Mouse (Mus musculus): ENCODE measurements around the gene Hoxa6.
A peak's percentile ranks its signal among the peaks of the same experiment; 100 is the strongest.

Hoxa6 gene

DNA sequence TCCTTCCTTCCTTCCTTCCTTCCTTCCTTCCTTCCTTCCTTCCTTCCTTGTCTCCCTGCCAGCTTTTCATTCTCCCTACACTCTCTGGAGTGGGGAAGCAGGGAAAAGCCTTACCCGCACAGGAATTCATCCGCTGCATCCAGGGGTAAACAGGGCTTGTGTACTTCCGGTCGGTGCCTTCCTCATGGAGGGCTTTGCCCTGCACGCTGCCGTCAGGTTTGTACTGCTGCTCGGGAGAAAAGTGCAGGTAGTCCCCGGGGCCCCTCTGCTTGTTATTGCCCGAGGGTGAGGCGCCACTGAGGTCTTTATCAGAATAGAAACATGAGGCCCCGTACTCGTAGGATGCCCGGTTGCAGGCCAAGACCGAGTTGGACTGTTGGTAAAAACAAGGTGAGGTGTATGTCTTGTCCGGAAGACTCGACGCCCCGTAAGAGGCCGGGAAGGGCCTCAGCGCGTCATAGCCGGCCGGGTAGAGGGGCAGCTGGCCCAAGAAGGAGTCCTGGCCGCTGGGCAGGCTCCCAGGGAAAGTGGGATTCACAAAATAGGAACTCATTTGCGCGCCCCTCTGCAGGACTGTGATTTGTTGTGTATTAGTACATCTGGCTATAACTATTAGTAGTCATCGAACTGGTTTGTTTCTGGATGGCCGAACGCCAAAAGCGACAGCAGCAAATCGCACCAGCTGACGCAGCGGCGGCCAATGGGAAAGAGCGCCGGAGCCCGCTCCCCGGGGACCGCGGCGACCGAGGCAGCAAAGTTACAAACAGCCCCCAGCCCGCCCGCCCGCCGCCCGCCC lies at the start of gene Hoxa6:
Hoxa6 (minus strand) TSS at position 651 of the 796 bp plus-strand sequence.
- DNase-seq (ENCODE audit: low spot score in 2 of 2): peak in 1 of 2 experiments; percentile 18

DNA sequence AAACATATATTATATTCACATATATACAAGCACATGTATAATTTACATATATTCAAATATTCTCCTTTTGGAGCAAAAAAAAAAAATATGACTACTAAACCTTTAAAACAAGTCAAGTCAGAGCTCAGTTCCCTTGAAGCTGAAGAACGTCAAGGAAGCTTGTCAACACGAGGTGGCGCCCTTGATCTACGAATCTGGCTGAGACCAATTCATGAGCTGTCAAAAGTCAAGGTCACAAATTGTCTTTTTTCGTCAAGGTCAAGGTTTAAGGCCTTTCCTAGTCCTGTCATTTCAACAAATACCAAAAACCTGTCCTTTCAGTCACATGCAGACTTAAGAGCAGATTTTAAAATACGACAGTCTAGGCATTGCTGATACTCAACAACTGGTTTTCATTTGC lies 48.4 kb upstream of the Hoxa6 start:
- peak in 1 of 2 experiments; percentile 85 for DNase-seq (ENCODE audit: low spot score in 2 of 2)

DNA sequence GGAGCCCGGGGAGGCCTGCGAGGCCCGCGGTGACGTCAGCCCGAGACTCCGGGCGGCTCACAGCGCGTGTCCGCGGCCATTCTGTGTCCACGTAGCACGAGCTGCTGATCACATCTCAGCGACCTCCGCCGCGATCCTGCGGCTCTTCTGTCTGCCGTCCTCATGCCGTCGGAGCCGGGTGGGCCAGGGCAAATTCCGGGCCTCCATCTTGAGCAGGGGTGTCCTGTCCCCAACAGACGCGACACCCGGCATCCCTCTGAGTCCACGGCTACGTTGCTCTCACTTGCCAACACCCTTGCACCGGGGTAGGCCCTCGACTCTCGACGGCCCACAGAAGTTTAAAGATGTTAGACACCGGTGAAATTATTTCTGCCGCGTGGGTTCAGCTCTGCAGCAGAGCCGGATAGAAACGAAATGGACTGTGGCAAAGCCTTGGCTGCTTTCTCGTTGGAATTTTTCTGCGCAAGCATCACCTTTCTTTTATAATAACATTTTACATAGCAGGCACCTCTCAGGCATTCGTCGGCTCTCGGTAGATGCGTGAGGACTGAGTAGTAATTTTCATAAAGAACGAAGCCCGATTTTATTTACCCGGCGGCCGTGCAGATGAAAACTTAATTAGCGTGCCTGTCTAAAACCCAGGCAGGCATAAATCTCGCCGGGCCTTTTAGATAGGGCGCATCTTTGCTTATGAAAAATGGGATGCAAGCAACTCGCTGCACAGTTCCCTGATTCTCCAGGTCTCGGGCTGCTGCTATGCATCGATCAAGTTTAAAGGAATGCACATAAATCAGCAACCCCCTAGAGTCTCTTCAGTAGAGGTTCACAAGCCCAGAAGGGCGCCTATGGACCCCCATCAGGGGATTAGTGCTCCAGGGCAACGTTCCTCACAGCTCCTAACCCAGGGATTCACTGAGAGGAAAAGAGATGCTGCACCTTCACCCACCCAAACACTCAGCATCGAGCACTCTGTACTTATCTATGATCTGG lies 45.3 kb upstream of the Hoxa6 start:
- no peak for DNase-seq (ENCODE audit: low spot score in 2 of 2)

DNA sequence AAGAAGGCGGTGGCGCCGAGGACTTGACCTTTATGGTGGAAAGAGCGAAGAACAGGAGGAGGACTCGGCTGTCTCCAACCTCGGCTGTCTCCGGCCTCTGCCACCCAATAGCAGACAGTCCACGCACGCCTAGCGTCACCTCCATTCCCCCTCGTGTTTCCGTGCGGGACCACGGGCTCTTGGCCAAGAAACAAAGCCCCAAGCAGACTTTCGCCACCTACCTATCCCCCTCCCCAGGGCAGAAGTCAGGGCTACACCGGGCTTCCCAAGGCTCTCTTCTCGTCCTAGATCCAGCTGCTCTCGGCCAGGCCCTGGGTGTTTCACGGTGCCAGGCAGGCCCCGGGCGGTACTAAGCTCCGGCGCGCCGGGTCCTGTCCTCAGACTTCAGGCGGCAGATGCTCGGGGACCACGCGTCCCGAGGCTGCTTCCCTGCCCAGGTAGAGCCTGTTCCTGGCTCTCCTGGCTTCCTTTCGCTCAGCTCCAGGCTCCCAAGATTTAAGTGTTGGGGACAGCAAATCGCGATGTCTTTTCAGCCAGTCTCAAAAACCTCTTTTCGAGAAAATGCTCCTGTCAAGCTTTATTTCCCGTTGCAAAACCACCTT lies 44.4 kb upstream of the Hoxa6 start:
- DNase-seq (ENCODE audit: low spot score in 2 of 2): no peak

DNA sequence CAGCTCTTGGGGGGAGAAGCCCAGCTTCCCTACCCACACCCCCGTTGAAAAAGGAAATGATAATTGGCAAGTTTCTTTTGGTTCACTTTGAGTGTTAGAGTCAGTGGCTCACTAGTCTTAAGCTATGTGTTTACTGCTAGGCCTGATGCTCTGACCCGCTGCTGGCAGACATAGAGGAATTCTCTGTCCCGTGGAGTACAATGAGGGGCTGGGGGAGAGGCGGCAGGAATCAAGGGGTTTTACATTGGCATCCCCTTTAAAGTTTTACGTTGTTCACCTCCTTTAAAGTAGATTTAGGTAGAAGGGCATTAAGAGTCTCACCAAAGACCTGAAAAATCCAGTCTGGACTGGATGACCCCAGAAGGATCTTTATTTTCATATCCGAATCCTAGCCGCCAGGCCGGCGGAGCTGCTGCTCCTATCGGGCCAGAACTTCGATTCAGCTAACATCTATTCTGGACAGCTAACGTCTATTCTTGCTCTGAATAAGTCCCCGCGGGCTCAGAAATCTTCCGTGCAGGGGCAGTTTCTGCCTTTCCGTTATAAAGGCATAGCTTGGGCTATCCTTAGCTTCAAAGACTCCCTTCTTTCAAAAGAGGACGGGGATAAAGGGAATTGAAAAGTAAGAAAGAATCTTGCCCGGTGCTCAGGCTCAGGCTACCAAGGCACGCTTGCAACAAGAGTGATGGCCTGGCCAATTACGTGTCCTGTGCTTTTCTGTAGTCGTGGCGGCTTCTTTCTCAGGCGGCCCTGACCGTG lies 43.7 kb upstream of the Hoxa6 start:
- no peak for DNase-seq (ENCODE audit: low spot score in 2 of 2)

DNA sequence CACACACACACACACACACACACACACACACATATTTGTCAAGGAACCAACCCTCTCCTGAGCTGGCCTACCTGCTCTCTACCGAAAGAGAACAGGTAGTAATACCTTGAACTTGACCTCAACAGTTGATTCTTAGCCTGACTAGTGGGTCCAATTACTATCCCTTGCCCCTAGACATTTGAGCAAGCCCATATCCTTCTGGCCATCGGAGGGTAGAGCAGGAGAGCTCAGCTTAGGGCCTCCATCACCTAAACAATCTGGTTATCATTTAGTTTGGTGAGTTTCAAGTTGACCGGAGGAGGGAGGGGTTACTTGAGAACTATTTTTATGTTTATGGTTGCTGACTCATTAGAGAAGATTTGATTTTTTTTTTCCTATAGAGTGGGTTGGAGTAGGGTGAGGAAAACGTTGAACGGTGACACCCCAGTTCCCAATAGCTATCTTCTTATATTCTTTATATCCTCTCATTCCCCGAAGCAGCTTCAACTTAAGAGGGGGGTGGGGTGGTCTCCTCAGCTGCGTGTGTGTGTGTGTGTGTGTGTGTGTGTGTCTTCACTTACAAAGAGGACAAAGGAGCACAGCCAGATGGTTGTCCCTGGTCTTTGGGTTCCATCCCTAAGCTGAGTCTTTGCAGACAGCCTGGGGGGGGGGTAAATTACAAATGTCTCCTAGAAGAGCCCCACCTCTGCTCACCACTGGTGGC lies 42.8 kb upstream of the Hoxa6 start:
- peak in 1 of 2 experiments; percentile 4 for DNase-seq (ENCODE audit: low spot score in 2 of 2)

DNA sequence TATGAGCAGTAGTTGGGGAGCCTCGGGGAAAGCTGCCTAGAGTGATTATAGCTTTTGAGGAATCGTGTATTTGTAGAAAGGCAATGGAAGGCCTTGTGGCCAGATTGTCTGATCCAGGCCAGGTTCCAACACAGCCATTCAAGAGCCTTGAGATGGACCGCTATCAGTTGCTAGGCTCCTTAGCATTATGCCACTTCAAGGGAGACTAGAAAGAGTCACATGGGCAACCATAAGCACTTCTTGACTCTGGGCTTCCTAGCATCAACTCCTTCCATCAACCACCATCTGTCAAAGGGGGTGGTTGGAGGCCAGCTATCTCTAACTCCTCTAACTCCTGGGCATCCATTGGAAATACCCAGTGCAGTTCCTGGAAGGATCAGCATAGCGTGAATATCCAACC lies 41.3 kb upstream of the Hoxa6 start:
- peak in 1 of 2 experiments; percentile 7 for DNase-seq (ENCODE audit: low spot score in 2 of 2)

DNA sequence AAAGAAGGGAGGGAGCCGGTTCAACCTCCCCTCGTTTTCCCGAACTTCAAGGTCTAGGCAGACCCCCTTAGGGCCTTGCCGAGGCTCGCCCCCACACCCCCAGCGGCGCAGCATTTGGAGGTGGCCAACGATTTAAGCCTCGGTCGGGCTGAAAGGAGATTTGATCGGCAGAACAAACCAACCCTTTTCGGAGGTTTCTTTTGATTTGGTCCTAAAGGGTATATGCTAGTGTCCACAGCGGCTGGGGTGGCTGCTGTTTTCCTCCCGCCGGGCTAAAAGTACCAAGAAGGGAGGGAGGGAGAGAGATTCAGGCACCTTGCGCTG lies 40.9 kb upstream of the Hoxa6 start:
- peak in 1 of 2 experiments; percentile 10 for DNase-seq (ENCODE audit: low spot score in 2 of 2)

DNA sequence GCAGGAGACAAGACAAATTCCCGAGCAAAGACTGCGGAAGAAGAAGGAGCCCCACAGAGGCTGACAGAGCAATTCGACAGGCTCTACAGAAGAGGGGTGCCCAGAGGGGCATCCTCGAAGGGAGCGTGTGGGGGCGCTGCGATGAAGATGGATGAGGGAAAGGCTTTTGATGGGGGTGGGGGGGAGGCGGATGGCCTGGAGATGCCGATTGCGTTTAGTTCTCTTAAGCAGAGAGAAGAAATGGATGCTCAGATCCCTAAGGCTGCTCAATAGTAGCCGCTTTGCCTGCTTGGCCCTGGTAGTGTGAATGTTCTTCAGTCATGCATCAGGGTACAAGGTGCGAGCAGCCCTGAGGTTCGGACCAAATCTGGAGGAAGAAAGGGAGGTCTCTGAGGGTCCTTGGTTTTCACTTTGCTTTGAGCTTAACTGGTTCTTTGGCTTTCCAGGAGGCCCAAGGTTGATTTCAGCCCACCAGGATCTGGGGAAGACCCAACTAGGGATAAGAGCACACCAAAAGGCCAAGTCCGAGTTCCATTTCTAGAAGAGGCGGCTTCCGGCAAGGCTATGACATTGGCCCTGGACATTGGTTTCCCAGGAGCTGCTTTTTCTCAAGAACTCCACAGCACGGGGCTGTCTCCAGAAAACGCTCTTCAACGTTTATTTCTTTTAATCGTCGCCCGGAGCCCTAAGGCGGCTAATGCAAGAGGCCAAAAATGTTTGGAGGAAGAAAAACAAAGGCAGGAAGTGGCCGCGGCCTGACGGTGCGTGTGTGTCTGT lies 40.3 kb upstream of the Hoxa6 start:
- DNase-seq (ENCODE audit: low spot score in 2 of 2): peak in 1 of 2 experiments; percentile 7

DNA sequence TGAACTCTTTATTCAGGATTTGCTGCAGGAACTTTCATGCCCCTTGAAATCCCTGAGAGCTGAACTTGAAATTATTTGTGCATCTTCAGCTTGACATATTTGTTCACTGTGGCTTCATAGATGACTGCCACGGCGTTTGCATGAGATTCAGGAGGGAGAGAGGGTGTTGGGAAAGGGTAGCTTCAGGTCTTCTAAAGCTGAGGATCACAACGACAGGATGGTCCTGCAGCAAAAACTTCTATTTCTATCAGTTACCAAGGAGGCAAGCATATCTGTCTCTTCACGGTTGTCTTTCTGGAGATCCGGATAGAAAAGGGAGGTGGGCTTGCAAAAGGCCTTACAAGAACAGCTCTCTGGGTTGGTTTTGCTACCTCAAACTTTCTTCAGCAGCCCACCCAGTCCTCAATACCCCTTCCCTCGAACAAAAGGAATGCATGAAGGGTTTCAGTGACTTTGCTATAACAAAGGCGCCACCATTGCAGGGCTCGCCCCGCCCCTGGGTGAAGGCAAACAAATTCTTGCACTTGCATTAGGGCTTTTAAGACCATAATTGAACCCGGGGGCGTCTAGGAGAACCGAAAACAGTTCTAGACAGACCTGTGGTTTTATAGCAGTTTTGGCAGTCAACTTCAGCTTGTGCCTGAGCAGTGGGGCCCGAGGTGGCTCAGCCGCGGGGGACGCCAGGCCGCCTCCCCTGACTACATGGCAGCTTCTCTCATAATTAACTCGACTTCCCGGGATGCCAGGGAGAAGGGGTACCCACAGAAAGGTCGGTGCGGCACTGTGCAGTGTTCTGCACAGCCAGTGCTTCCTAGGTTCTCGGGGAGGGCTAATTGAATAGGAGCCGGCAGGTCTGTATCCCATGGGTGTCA lies 39.5 kb upstream of the Hoxa6 start:
- no peak for DNase-seq (ENCODE audit: low spot score in 2 of 2)

DNA sequence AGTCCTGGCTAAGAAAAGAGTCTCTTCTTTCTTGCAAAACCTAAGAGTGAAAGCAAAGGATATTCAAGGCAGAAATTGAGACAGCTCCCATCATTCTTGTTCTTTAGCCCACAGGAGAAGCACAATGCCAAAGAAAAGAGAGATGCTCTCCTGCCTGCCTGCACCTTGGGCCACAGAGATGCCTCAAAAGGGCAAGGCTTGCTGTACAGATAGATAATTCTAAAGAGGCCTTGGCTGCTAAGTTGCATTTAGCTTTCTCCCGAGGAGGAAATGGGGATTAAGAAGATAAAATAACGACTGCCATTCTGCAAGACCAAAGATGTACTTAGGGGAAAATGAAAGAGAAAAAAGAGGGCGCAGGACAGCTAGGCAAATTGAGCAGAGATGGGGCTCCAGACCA lies 38.4 kb upstream of the Hoxa6 start:
- no peak for DNase-seq (ENCODE audit: low spot score in 2 of 2)

DNA sequence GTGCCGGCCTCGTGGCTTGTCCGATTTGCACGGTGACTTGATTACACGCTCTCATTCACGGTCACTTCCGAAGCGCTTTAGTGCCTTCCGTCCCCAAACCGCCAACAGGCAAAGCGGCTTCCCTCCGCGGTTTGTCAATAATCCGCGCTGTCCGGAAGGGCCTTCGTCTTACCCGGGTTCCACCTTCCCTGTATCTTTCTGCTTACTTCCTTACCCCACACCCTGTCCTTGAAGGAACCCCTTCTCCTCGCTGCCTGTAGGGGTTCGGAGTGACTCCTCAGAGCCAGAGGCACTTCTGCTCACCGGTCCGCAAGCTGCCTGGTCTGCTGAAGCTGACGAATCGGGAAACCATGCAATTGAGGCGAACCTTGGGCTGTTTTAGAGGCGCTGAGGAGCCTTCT lies 37.9 kb upstream of the Hoxa6 start:
- no peak for DNase-seq (ENCODE audit: low spot score in 2 of 2)

DNA sequence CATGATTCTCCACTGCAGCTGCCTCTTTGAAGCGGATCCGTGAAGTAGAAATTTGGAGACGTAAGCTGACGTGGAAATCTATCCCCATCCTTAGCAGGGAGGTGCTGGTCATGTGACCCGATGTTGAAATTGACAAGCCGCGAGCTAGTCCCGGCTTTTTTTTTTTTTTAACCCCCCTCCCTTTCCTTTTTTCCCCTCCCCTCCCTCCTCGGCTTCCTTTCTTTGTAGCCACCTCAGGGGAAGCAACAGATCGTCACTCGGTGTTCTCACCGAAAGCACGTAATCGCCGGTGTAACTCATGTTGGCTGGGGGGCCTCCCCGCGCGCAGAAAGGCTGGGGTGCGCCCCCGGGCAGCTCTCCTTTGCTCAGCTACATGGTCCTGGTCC lies 37.2 kb upstream of the Hoxa6 start, which contains the start of gene Hoxa11:
Hoxa11 (minus strand) TSS at position 54 of the 386 bp plus-strand sequence.
- no peak for DNase-seq (ENCODE audit: low spot score in 2 of 2)

DNA sequence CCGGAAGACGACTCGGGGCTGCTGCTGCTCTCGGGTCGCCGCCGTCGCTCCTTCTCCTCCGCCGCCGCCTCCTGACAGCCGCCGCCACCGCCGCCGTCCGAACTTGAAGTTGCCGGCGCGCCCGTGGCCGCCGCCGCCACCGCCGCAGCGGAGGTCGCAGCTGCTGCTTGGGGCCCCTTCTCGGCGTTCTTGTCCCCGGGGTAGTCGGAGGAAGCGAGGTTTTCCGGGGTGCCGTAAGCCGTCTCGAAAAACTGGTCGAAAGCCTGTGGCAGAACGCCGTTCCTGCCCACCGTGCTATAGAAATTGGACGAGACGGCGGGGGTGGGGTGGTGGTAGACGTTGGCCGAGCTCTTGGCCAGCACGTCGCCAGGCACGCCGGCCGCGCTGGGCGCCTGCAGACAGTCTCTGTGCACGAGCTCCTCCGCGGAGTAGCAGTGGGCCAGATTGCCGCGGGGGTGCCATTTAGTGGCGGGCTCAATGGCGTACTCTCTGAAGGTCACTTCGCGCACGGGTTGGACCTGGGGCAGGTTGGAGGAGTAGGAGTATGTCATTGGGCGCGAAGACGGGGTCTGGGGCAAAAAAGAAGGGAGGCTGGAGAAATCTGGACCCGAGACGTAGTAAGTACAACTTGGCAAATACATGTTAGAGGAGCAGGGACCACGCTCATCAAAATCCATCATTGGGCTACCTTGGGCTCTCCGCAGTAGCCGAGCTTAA lies 36.7 kb upstream of the Hoxa6 start:
- DNase-seq (ENCODE audit: low spot score in 2 of 2): no peak

DNA sequence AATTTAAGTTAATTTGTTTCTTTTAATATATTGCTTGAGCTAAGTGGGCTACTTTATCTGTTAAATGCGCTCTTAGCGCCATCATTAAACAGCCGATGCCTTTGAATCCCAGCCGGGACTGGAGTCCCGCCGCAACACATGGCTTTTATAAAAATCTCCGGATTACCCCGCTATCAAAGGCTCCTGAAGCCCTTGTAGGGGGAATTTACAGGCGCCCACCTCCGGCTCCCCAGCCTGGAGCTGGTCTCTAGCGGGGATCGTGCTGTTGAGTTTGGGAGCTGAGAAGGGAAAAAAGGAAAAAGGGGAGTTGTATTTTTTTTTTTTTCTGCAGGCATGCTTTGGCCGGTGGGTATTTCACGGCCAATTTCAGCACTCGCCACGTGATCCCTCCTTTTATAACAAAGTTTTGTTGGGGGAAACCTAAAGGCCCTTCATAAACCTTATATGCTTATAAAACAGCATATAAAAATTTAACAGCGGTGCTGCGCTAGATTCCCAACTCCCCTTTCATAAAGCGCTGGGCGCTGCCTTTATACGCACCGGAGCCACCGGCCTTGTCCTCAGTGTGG lies 36.0 kb upstream of the Hoxa6 start:
- DNase-seq (ENCODE audit: low spot score in 2 of 2): no peak

DNA sequence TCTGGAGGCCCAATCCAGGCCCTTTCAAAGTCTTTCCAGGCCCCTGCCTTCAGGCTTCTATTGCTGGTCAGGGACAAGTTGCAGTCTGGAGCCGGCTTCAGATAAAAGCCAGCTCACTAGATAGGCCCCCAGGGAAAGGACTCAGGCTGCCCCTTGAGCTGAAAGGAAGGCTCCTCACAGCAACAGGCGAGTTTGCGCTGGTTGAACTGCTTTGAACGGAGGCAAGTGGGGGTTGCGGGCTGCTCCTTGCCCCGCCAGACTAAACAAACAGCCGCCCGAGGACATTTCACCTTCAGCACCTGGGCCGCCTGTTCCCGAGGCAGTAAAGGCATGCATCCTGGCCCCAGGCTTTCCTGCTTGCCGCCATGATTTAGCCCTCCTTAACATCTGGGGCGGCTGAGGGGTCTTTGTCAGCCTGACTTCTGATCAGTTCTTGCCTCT lies 35.2 kb upstream of the Hoxa6 start:
- no peak for DNase-seq (ENCODE audit: low spot score in 2 of 2)

DNA sequence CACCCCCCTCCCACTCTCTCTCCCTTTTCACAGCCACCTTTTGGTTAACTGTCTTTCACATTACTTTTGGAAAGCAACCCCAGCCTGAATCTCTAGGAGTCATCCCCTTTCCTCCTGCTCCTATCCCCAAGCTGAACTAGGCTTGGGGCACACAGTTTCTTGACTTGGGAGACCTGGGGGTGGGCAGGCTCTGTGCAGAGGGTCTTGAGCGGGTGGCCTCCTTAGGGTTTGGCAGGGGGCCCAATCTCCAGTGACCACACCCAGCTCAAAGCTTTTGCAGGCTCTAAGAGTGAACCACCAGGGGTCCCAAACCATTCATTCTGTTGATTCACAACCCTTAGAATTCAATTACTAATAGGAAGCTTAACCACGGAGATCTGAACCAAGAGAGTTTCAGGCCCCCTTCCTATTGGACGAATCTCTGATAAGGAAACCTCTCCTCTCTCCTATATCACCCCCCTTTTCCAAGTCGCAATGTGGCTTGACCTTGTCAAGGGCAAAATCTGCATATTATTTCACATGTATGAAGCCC lies 34.3 kb upstream of the Hoxa6 start:
- DNase-seq (ENCODE audit: low spot score in 2 of 2): no peak
